Mouse (Mus musculus): ENCODE measurements around the gene 1110059E24Rik.

GRCm38 (mm10) chr19:21635406-21635805, 17.4 kb downstream of the 1110059E24Rik start:
- no peak for TF ChIP-seq CTCF (IDR thresholded peaks at IDR 0.05; ENCODE audit: borderline replicate concordance, control insufficient read depth, extremely low read depth, insufficient read depth, low read length, poor library complexity)
- no peak for TF ChIP-seq POLR2A (IDR thresholded peaks at IDR 0.05; ENCODE audit: control insufficient read depth, extremely low read depth, insufficient read depth, low read length, poor library complexity)

Measured in thymus, adult 2 months (tissue).